In the genomic region with DNA sequence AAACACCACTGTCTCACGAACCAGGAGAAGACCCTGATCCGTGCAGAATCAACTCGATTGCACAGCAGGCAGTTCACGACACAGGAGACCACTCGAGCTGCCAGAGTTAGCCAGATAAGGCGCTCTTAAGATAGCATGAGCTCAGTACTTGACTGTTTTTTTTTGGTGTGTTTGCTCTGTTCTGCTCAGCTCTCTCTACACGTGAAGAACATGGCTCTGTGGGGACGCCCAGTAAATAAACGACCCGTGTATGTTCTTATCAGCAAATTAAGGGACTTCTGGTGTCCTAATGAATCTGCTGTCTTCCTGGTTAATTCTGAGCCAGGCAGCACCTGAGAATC, we compare ENCODE assay signal across 19 mouse cellular contexts. TPM values are rescaled to one million over a fixed set of nuclear protein-coding genes. Genes with fewer than 3 reads are reported as not detected.
DNase-seq lines count a peak whose midpoint lies in the region; ATAC-seq and TF ChIP-seq lines count a peak whose summit lies in the region.
"Had no signal": no experiment of that assay in that cellular context is flagged by ENCODE, and none has a peak within 500 bp of the region (broad histone marks: within the 10 kb centered on the region; RNA-seq: fewer than 3 reads in every experiment).

No protein-coding gene starts in this region.

- TF ChIP-seq POLR2A in cortical plate, adult 2 months (IDR thresholded peaks at IDR 0.05; ENCODE audit: extremely low read depth, insufficient read depth, low read length) = no peak

- no peak overlapping the region for H3K4me3 ChIP-seq in hindbrain, embryonic 12.5 days
- no peak overlapping the region for H3K4me3 ChIP-seq in hindbrain, embryonic 16.5 days (ENCODE audit: low read length)
- H3K4me3 ChIP-seq in cortical plate, adult 2 months (ENCODE audit: insufficient read depth, low read length) = no peak overlapping the region
- H3K4me3 ChIP-seq: erythroblast, embryonic 14.5 days; limb, embryonic 13.5 days; midbrain, embryonic 12.5 days; neural tube, embryonic 13.5 days had no signal

- TF ChIP-seq CTCF in cortical plate, adult 2 months (IDR thresholded peaks at IDR 0.05; ENCODE audit: extremely low read depth, insufficient read depth, low read length) = no peak

- DNase-seq in heart, adult 11 months = peak; percentile 16
- DNase-seq in heart, adult 9 months (ENCODE audit: low spot score in 2 of 2) = no peak
- peak; percentile 16 for DNase-seq in lung, postnatal 25 days (ENCODE audit: low spot score)
- no peak for DNase-seq in adrenal gland, postnatal 10 days
- no peak for DNase-seq in layer of hippocampus, adult 8-10 months (ENCODE audit: low spot score in 2 of 2)
- DNase-seq: cerebellum, adult 9-11 months; kidney, adult 8-10 months; thymus, postnatal 4 days had no signal

- H3K27me3 ChIP-seq in hindbrain, embryonic 12.5 days = no peaks in the 10 kb centered on the region
- no peaks in the 10 kb centered on the region for H3K27me3 ChIP-seq in hindbrain, embryonic 16.5 days (replicated peaks; ENCODE audit: control insufficient read depth, insufficient read depth, low read length)
- H3K27me3 ChIP-seq: limb, embryonic 13.5 days; midbrain, embryonic 12.5 days; neural tube, embryonic 13.5 days had no signal

- no peak for ATAC-seq in hindbrain, embryonic 12.5 days (ENCODE audit: low FRiP score)
- no peak for ATAC-seq in hindbrain, embryonic 16.5 days

- H3K4me1 ChIP-seq in hindbrain, embryonic 12.5 days = 0 out of 2 replicates have a peak, but pooled peaks cover 4% of the 10 kb centered on the region
- H3K4me1 ChIP-seq in hindbrain, embryonic 16.5 days (ENCODE audit: control insufficient read depth, insufficient read depth, low read depth, low read length) = no peaks in the 10 kb centered on the region
- peaks cover 8% of the 10 kb centered on the region for H3K4me1 ChIP-seq in cortical plate, adult 2 months (ENCODE audit: control insufficient read depth, insufficient read depth, low read length)
- H3K4me1 ChIP-seq: midbrain, embryonic 12.5 days had no signal

- H3K9me3 ChIP-seq in hindbrain, embryonic 12.5 days (replicated peaks) = no peaks in the 10 kb centered on the region
- H3K9me3 ChIP-seq in hindbrain, embryonic 16.5 days (ENCODE audit: control insufficient read depth, low read length) = no peaks in the 10 kb centered on the region
- H3K9me3 ChIP-seq: limb, embryonic 13.5 days; midbrain, embryonic 12.5 days; neural tube, embryonic 13.5 days had no signal

- H3K9ac ChIP-seq in hindbrain, embryonic 12.5 days = no peak overlapping the region
- H3K9ac ChIP-seq in hindbrain, embryonic 16.5 days (ENCODE audit: low read depth, low read length) = no peak overlapping the region
- H3K9ac ChIP-seq: limb, embryonic 13.5 days; midbrain, embryonic 12.5 days; neural tube, embryonic 13.5 days had no signal

- H3K36me3 ChIP-seq in hindbrain, embryonic 12.5 days = peaks cover 68% of the 10 kb centered on the region
- peaks cover 41% of the 10 kb centered on the region for H3K36me3 ChIP-seq in hindbrain, embryonic 16.5 days (ENCODE audit: control insufficient read depth, insufficient read depth, low read length)

- 66% methylated on average over 10 of the region's 10 CpGs for WGBS in hindbrain, embryonic 12.5 days
- 71% methylated on average over 10 of the region's 10 CpGs for WGBS in hindbrain, embryonic 16.5 days

- H3K27ac ChIP-seq in hindbrain, embryonic 12.5 days = 0 out of 2 replicates have a peak overlapping the region, but pooled peaks have one; percentile 12
- no peak overlapping the region for H3K27ac ChIP-seq in hindbrain, embryonic 16.5 days (ENCODE audit: low read depth, low read length)
- peak overlapping the region; percentile 49 for H3K27ac ChIP-seq in cortical plate, adult 2 months (ENCODE audit: insufficient read depth, low read length)
- H3K27ac ChIP-seq: limb, embryonic 13.5 days; midbrain, embryonic 12.5 days; neural tube, embryonic 13.5 days had no signal

- H3K4me2 ChIP-seq in hindbrain, embryonic 12.5 days (replicated peaks) = no peak overlapping the region
- no peak overlapping the region for H3K4me2 ChIP-seq in hindbrain, embryonic 16.5 days (ENCODE audit: low read length)
- H3K4me2 ChIP-seq: limb, embryonic 13.5 days; midbrain, embryonic 12.5 days; neural tube, embryonic 13.5 days had no signal

RNA-seq across cellular contexts. Expression of gene Fndc9, which starts 32.8 kb away (rescaled TPM):
- 1.1 TPM in 2 replicates for polyA plus RNA-seq in hindbrain, embryonic 12.5 days (2016; fragmentation: Nextera tagmentation; extraction: Ambion mirVana)
- 2.7 and 3.8 TPM in 2 replicates for polyA plus RNA-seq in hindbrain, embryonic 16.5 days (2015; fragmentation: Nextera tagmentation; extraction: Ambion mirVana)
- 0.61 and 0.96 TPM in 2 replicates for polyA plus RNA-seq in cortical plate, adult 2 months (2012; rRNA removed)
- not detected for total RNA-seq in adrenal gland, postnatal 10 days (2021)
- total RNA-seq in layer of hippocampus, adult 8-10 months (2022) = 1 to 10 TPM in 3 of 4 experiments, under 1 TPM in 1; 0.73 to 1.3 (median 1.2) TPM
- total RNA-seq: adrenal gland, adult 18-20 months had no signal
- polyA plus RNA-seq: erythroblast, embryonic 14.5 days; large intestine, adult 2 months; liver, embryonic 16.5 days; small intestine, adult 2 months had no signal

RNA-seq across cellular contexts. Expression of gene Nipal4, which starts 36.2 kb away (rescaled TPM):
- 0.72 and 0.90 TPM in 2 replicates for polyA plus RNA-seq in hindbrain, embryonic 12.5 days (2016; fragmentation: Nextera tagmentation; extraction: Ambion mirVana)
- 0.26 and 0.45 TPM in 2 replicates for polyA plus RNA-seq in hindbrain, embryonic 16.5 days (2015; fragmentation: Nextera tagmentation; extraction: Ambion mirVana)
- 4.0 and 4.9 TPM in 2 replicates for polyA plus RNA-seq in cortical plate, adult 2 months (2012; rRNA removed)
- total RNA-seq in adrenal gland, postnatal 10 days (2021) = under 1 TPM in 1 of 2 experiments, not detected in 1; 0.12 TPM
- 1 to 10 TPM; 2.1 to 2.6 (median 2.2) TPM for total RNA-seq in layer of hippocampus, adult 8-10 months (2022)
- total RNA-seq: adrenal gland, adult 18-20 months had no signal
- polyA plus RNA-seq: erythroblast, embryonic 14.5 days had no signal

Comparison
In these comparisons a context has a peak if more than half of its experiments do, and no peak if none do; other contexts are left out.
1. DNase-seq: peak in heart, adult 11 months (single experiment) and lung, postnatal 25 days (single experiment); none in heart, adult 9 months (0 of 2), adrenal gland, postnatal 10 days (single experiment) and layer of hippocampus, adult 8-10 months (0 of 2).